ENCODE assay signal across 11 mouse cellular contexts in genomic region chr6:58642191-58642590, GRCm38 (mm10). TPM values are rescaled to one million over a fixed set of nuclear protein-coding genes. Genes with fewer than 3 reads are reported as not detected.
A peak's percentile ranks its signal among the peaks of the same experiment; 100 is the strongest.
DNase-seq lines count a peak whose midpoint lies in the region; ATAC-seq and TF ChIP-seq lines count a peak whose summit lies in the region.
"Had no signal": no experiment of that assay in that cellular context is flagged by ENCODE, and none has a peak within 500 bp of the region (broad histone marks: within the 10 kb centered on the region; RNA-seq: fewer than 3 reads in every experiment).

No protein-coding gene starts in this region.

- H3K4me1 ChIP-seq in heart, embryonic 16.5 days (ENCODE audit: control insufficient read depth, insufficient read depth, low read length) = peaks cover 22% of the 10 kb centered on the region
- peaks cover 5 to 10% of the 10 kb centered on the region in 2 experiments; a peak in 3 of 4 replicates for H3K4me1 ChIP-seq in MEL (ENCODE audit: control insufficient read depth in 1 of 2, insufficient read depth in 2 of 2, low read length in 2 of 2)
- 0 out of 2 replicates have a peak, but pooled peaks cover 4% of the 10 kb centered on the region for H3K4me1 ChIP-seq in forebrain, embryonic 16.5 days (replicated peaks; ENCODE audit: control insufficient read depth, insufficient read depth, low read length)

- H3K27me3 ChIP-seq in heart, embryonic 16.5 days (ENCODE audit: control insufficient read depth, insufficient read depth, low read length) = no peaks in the 10 kb centered on the region
- H3K27me3 ChIP-seq in MEL (ENCODE audit: control insufficient read depth in 1 of 2, insufficient read depth in 2 of 2, low read length in 2 of 2) = no peaks in the 10 kb centered on the region; a peak in 1 of 4 replicates
- H3K27me3 ChIP-seq in forebrain, embryonic 16.5 days (replicated peaks; ENCODE audit: control insufficient read depth, insufficient read depth, low read length) = no peaks in the 10 kb centered on the region
- H3K27me3 ChIP-seq: CH12.LX had no signal

- intact Hi-C loops in heart, postnatal 25 days (cut with DNase I) = loop anchor here (5.0 kb wide), 1 partner anchor 35 kb away; no protein-coding TSS in a partner anchor

- H3K27ac ChIP-seq in heart, embryonic 16.5 days (ENCODE audit: low read length) = peak overlapping the region; percentile 4; the same call in 1 of the 2 replicates
- H3K27ac ChIP-seq in MEL (ENCODE audit: control insufficient read depth, low read depth, low read length) = no peak overlapping the region
- H3K27ac ChIP-seq in forebrain, embryonic 16.5 days (ENCODE audit: low read length) = no peak overlapping the region

- H3K9me3 ChIP-seq in heart, embryonic 16.5 days (replicated peaks; ENCODE audit: control insufficient read depth, low read length) = no peaks in the 10 kb centered on the region
- H3K9me3 ChIP-seq in MEL (replicated peaks; ENCODE audit: insufficient read depth, low read length) = no peaks in the 10 kb centered on the region
- no peaks in the 10 kb centered on the region for H3K9me3 ChIP-seq in forebrain, embryonic 16.5 days (ENCODE audit: control insufficient read depth, low read length)

- ATAC-seq in heart, embryonic 16.5 days (replicated peaks; ENCODE audit: extremely low read depth, insufficient read depth, low FRiP score) = no peak
- ATAC-seq in erythroblast, adult 5-6 weeks (replicated peaks; ENCODE audit: low FRiP score, poor library complexity, severe bottlenecking) = peak; percentile 85
- ATAC-seq in megakaryocyte, adult 5-6 weeks (ENCODE audit: poor library complexity, severe bottlenecking) = peak; percentile 8; the same call in 1 of the 2 replicates
- no peak for ATAC-seq in forebrain, embryonic 16.5 days
- ATAC-seq in cerebellum, adult (ENCODE audit: insufficient number of reproducible peaks, low FRiP score, low TSS enrichment) = no peak

- DNase-seq in heart, postnatal 25 days (ENCODE audit: low spot score) = no peak
- peak; percentile 83 for DNase-seq in MEL (ENCODE audit: low read depth, low spot score)
- DNase-seq in right cerebral cortex, postnatal 10 days (ENCODE audit: low spot score in 2 of 2) = no peak
- DNase-seq: cerebellum, adult 9-11 months; lung, adult 18-20 months had no signal

- WGBS in heart, embryonic 16.5 days = 32% methylated on average over 2 of the region's 2 CpGs
- WGBS in forebrain, embryonic 16.5 days = 82% methylated on average over 2 of the region's 2 CpGs

- TF ChIP-seq CTCF in MEL (IDR thresholded peaks at IDR 0.05 in 2 of 3, conservative IDR thresholded peaks at IDR 0.05 in 1 of 3; ENCODE audit: control insufficient read depth in 1 of 3, insufficient read depth in 1 of 3, low read depth in 2 of 3, low read length in 3 of 3, poor library complexity in 1 of 3, severe bottlenecking in 1 of 3) = no peak

- no peak for TF ChIP-seq POLR2A in MEL (IDR thresholded peaks at IDR 0.05; ENCODE audit: control insufficient read depth in 1 of 2, insufficient read depth in 1 of 2, low read depth in 1 of 2, low read length in 2 of 2, poor library complexity in 1 of 2)

- no peak overlapping the region for H3K4me3 ChIP-seq in heart, embryonic 16.5 days (ENCODE audit: low read length)
- H3K4me3 ChIP-seq in MEL (ENCODE audit: control insufficient read depth in 1 of 2, insufficient read depth in 1 of 2, low read depth in 2 of 2, low read length in 2 of 2) = peak overlapping the region in 1 of 2 experiments; percentile 6; a peak in 1 of 4 replicates
- H3K4me3 ChIP-seq in forebrain, embryonic 16.5 days (replicated peaks; ENCODE audit: low read length) = no peak overlapping the region

- H3K36me3 ChIP-seq in heart, embryonic 16.5 days (ENCODE audit: control insufficient read depth, insufficient read depth) = no peaks in the 10 kb centered on the region
- peaks cover 0 to 18% of the 10 kb centered on the region in 2 experiments; a peak in 2 of 4 replicates for H3K36me3 ChIP-seq in MEL (ENCODE audit: control insufficient read depth in 1 of 2, insufficient read depth in 2 of 2, low read length in 2 of 2)
- no peaks in the 10 kb centered on the region for H3K36me3 ChIP-seq in forebrain, embryonic 16.5 days (ENCODE audit: control insufficient read depth, insufficient read depth)

- peak overlapping the region; percentile 81; the same call in 1 of the 2 replicates for H3K4me2 ChIP-seq in heart, embryonic 16.5 days (ENCODE audit: low read depth, low read length)
- no peak overlapping the region for H3K4me2 ChIP-seq in forebrain, embryonic 16.5 days (ENCODE audit: low read length)

- peak; percentile 97 for TF ChIP-seq EP300 in MEL (IDR thresholded peaks at IDR 0.05; ENCODE audit: low read depth in 1 of 2, low read length in 2 of 2)

- no peak for TF ChIP-seq RAD21 in MEL (IDR thresholded peaks at IDR 0.05; ENCODE audit: low read depth, low read length)

- H3K9ac ChIP-seq in heart, embryonic 16.5 days (ENCODE audit: low read length) = no peak overlapping the region
- no peak overlapping the region for H3K9ac ChIP-seq in MEL (ENCODE audit: control insufficient read depth, low read depth, low read length, poor library complexity, severe bottlenecking)
- no peak overlapping the region for H3K9ac ChIP-seq in forebrain, embryonic 16.5 days (replicated peaks; ENCODE audit: low read depth, low read length)

- no peaks in the 10 kb centered on the region for H3K79me2 ChIP-seq in MEL (ENCODE audit: control insufficient read depth, insufficient read depth, low read length, poor library complexity)

TF ChIP-seq in MEL, 35 proteins besides CTCF, POLR2A, EP300 and RAD21:
- TF ChIP-seq MXI1 (IDR thresholded peaks at IDR 0.05; ENCODE audit: low read depth, low read length) = peak; percentile 29; the same call in 1 of the 2 replicates
- TF ChIP-seq SMC3 (IDR thresholded peaks at IDR 0.05; ENCODE audit: low read depth, low read length) = no peak
- peak; percentile 95 for TF ChIP-seq TAL1 (IDR thresholded peaks at IDR 0.05; ENCODE audit: low read length)
- TF ChIP-seq ETS1 (IDR thresholded peaks at IDR 0.05; ENCODE audit: low read depth, low read length) = peak; percentile 76
- peak; percentile 99 for TF ChIP-seq TCF12 (IDR thresholded peaks at IDR 0.05; ENCODE audit: low read depth, low read length)
- no peak for TF ChIP-seq ZNF384 (IDR thresholded peaks at IDR 0.05; ENCODE audit: low read depth, low read length)
- peak; percentile 74 for TF ChIP-seq SIN3A (IDR thresholded peaks at IDR 0.05; ENCODE audit: low read length)
- TF ChIP-seq ELF1 (IDR thresholded peaks at IDR 0.05; ENCODE audit: low read depth, low read length) = no peak
- TF ChIP-seq RCOR1 (IDR thresholded peaks at IDR 0.05; ENCODE audit: low read depth, low read length) = peak; percentile 92
- TF ChIP-seq GATA1 (IDR thresholded peaks at IDR 0.05; ENCODE audit: low read depth, low read length) = peak; percentile 93

RNA-seq across cellular contexts. Expression of gene Abcg2, which starts 57.9 kb away (rescaled TPM):
- polyA plus RNA-seq in heart, embryonic 16.5 days (2015; fragmentation: Nextera tagmentation; extraction: Ambion mirVana) = 59.8 and 61.3 TPM in 2 replicates
- total RNA-seq in heart, postnatal 25 days (2021) = 10 to 100 TPM; 23.9 to 30.4 TPM
- total RNA-seq in MEL (2012; rRNA removed) = 16.2 and 20.9 TPM in 2 replicates
- 10 to 100 TPM in 1 of 2 experiments, not detected in 1; 14.4 TPM for polyA plus RNA-seq in MEL (2012; ENCODE audit: insufficient read depth in 1 of 2, insufficient read length in 2 of 2, low read depth in 1 of 2, low replicate concordance in 2 of 2, missing spikeins in 1 of 2)
- total RNA-seq in erythroblast, adult 5-6 weeks (2015; ENCODE audit: low replicate concordance) = 213 and 253 TPM in 2 replicates
- total RNA-seq in erythroblast, adult 5-6 weeks (2017; ENCODE audit: low replicate concordance) = 492 and 662 TPM in 2 replicates
- total RNA-seq in megakaryocyte, adult 5-6 weeks (2015) = 6.6 and 9.5 TPM in 2 replicates
- 8.3 and 29.1 TPM in 2 replicates for total RNA-seq in megakaryocyte, adult 5-6 weeks (2017)
- polyA plus RNA-seq in forebrain, embryonic 16.5 days (2015; fragmentation: Nextera tagmentation; extraction: Ambion mirVana) = 33.5 and 36.8 TPM in 2 replicates

Comparison
In these comparisons a context has a peak if more than half of its experiments do, and no peak if none do; other contexts are left out.
1. ATAC-seq: peak in erythroblast, adult 5-6 weeks (single experiment) and megakaryocyte, adult 5-6 weeks (single experiment); none in heart, embryonic 16.5 days (single experiment), forebrain, embryonic 16.5 days (single experiment) and cerebellum, adult (single experiment).